Mouse (Mus musculus) forebrain, embryonic 11.5 days (tissue): ENCODE measurements around the gene Gm20481. TPM values are rescaled to one million over a fixed set of nuclear protein-coding genes. Genes with fewer than 3 reads are reported as not detected.
"Not testable (repeated sequence)": the region's sequence is repeated elsewhere in the genome, so short reads cannot be mapped to it uniquely, and the experiment has no call there.

ENCODE experiments used
- ATAC-seq: fragments of 200-750 bp; cut with Nextera tagmentation; replicated peaks from 2 replicates; pipeline ENCODE4 v1.8.0; 2017; ENCODE audit warnings: moderate TSS enrichment; ENCODE audit not compliant: low FRiP score
- DNase-seq: peaks from one replicate; pipeline ENCODE4 v3.0.0-alpha.2; 2017; ENCODE audit warnings: low spot score
- H3K27ac ChIP-seq: fragments of 300-500 bp; sonication (generic); 2 replicates; pipeline ENCODE4 v1.5.1; 2014; ENCODE audit warnings: low read depth, low read length
- H3K27me3 ChIP-seq: fragments of 300-500 bp; sonication (generic); 2 replicates; pipeline ENCODE4 v1.6.1; 2014; ENCODE audit warnings: mild to moderate bottlenecking, low read length, mixed read lengths; ENCODE audit not compliant: control insufficient read depth, insufficient read depth
- H3K36me3 ChIP-seq: fragments of 300-500 bp; sonication (generic); 2 replicates; pipeline ENCODE4 v1.6.1; 2014; ENCODE audit warnings: mild to moderate bottlenecking, low read length, moderate library complexity, mixed read lengths; ENCODE audit not compliant: control insufficient read depth, insufficient read depth
- H3K4me1 ChIP-seq: fragments of 300-500 bp; sonication (generic); replicated peaks from 2 replicates; pipeline ENCODE4 v1.6.1; 2014; ENCODE audit warnings: low read length, mixed read lengths; ENCODE audit not compliant: control insufficient read depth, insufficient read depth
- H3K4me2 ChIP-seq: fragments of 300-500 bp; sonication (generic); 2 replicates; pipeline ENCODE4 v1.6.1; 2014; ENCODE audit warnings: low read depth, mild to moderate bottlenecking, low read length, moderate library complexity, mixed read lengths; ENCODE audit not compliant: severe bottlenecking
- H3K4me3 ChIP-seq: fragments of 300-500 bp; sonication (generic); 2 replicates; pipeline ENCODE4 v1.5.1; 2014; ENCODE audit warnings: low read depth, low read length
- H3K9ac ChIP-seq: fragments of 300-500 bp; sonication (generic); 2 replicates; pipeline ENCODE4 v1.6.1; 2014; ENCODE audit warnings: low read length
- H3K9me3 ChIP-seq: fragments of 300-500 bp; sonication (generic); 2 replicates; pipeline ENCODE4 v1.6.1; 2016; ENCODE audit warnings: low read length, mixed read lengths; ENCODE audit not compliant: control insufficient read depth
- WGBS: fragments of 180-500 bp; shearing (Covaris S2); extraction: QIAGEN DNeasy Blood & Tissue Kit; methylation state at CpG from one replicate; pipeline ENCODE4 v1.1.7; 2014; 5-methylcytosine and 5-hydroxymethylcytosine counted together
- polyA plus RNA-seq: library from polyadenylated mRNA; unstranded; fragments of >200 nt; fragmentation: Nextera tagmentation; extraction: Ambion mirVana; gene quantifications from 2 replicates; pipeline ENCODE4 v1.2.1, GENCODE M21; 2014

The Gm20481 gene
- polyA plus RNA-seq, result not detected in 2 replicates

DNA sequence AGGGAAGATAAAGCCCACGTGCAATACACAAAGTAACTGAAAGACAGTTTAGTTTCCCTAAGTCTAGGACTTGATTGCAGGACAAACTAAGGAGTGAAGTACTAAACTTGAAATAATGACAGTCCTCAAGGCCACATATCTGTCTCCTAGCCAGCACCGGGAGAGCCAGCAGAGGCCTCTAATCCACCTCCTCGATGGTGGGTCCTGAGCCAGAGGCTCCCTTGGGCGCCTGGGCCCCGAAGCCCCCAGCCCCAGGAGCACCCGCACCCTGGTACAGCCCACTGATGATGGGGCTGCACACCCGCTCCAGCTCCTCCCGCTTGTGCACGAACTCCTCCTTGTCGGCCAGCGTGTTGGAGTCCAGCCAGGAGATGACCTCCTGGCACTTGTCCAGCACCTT is at the start of gene Gm20481:
Gm20481 (plus strand) TSS at position 91 of the 400 bp plus-strand sequence.
- H3K4me3 ChIP-seq, ATAC-seq, H3K4me1 ChIP-seq, H3K4me2 ChIP-seq, H3K27ac ChIP-seq, H3K9ac ChIP-seq, H3K9me3 ChIP-seq, H3K36me3 ChIP-seq: not testable (repeated sequence)
- WGBS, result 75% methylated on average over 6 of the region's 11 CpGs
- peak; percentile 42 for DNase-seq
- H3K27me3 ChIP-seq, result peaks cover 20% of the 10 kb centered on the region

- H3K4me2 ChIP-seq, result no peak overlapping the region
- 51% methylated on average over 6 of the region's 6 CpGs for WGBS
- H3K36me3 ChIP-seq, result no peaks in the 10 kb centered on the region
- ATAC-seq (no peak), DNase-seq (no peak)
- H3K9me3 ChIP-seq, result no peaks in the 10 kb centered on the region
- H3K4me1 ChIP-seq, result no peaks in the 10 kb centered on the region
- H3K27ac ChIP-seq, result no peak overlapping the region
- no peaks in the 10 kb centered on the region for H3K27me3 ChIP-seq
- H3K9ac ChIP-seq, result no peak overlapping the region
- no peak overlapping the region for H3K4me3 ChIP-seq
Observed at GRCm38 (mm10) chr17:34922939-34923338, 46.8 kb upstream of the Gm20481 start.

GRCm38 (mm10) chr17:34924258-34924657 is 45.5 kb upstream of the Gm20481 start:
- ATAC-seq, result no peak
- Histone ChIP-seq H3K4me2 (no peak overlapping the region), H3K27me3 (no peaks in the 10 kb centered on the region), H3K4me3 (no peak overlapping the region), H3K36me3 (no peaks in the 10 kb centered on the region), H3K9ac (no peak overlapping the region), H3K27ac (no peak overlapping the region), H3K9me3 (no peaks in the 10 kb centered on the region), H3K4me1 (no peaks in the 10 kb centered on the region)
- DNase-seq, result no peak
- WGBS, result 73% methylated on average over 5 of the region's 5 CpGs

DNA sequence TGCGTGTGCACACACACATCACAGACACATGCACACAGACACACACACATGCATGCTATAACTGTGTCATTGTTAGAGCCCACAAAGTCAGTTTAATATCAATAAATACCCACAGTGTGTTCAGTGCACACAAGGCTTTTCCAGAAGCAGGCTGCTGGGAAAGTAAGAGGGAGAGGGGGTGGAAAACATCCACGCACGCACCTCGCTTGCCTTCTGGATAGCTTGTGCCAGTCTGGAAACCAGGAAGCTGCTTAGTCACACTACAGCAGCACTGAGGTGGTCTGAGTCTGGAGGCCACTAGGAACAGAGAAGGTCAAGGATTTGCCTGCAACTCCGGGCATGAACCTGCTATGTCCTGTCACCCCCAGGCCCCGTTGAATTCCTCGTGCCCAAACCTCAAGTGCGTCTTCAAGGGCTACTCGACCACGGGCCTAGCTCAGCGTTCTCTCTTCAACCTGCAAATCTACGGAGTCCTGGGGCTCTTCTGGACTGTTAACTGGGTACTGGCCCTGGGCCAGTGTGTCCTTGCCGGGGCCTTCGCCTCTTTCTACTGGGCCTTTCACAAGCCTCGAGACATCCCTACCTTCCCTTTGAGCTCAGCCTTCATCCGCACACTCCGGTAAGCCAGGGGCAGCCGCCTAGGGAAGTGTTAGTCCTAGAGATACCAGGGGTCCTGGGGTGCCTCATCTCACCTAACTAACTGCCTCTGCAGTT is 42.2 kb upstream of the Gm20481 start:
- WGBS, result 89% methylated on average over 18 of the region's 18 CpGs
- no peak for DNase-seq
- H3K4me2 ChIP-seq, result no peak overlapping the region

DNA sequence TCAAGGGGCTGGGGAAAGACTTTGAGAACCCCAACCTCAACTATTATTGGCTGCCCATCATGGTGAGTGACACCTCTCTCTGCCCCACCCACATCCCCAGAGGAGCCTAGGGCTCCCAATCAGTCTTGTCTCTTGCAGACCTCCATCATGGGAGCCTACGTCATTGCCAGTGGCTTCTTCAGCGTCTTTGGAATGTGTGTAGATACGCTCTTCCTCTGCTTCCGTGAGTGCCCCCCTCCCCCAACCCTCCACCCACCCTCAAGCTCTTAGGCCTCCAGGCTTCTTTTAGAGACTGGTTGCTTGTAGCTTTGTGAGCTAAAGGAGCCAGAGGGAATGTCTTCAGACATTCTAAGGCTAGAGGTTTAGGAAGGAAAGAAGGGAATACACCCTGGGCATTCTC is 40.9 kb upstream of the Gm20481 start:
- DNase-seq, result no peak
- no peak overlapping the region for H3K9ac ChIP-seq
- no peak for ATAC-seq
- H3K4me3 ChIP-seq, result no peak overlapping the region
- H3K36me3 ChIP-seq, result no peaks in the 10 kb centered on the region
- no peak overlapping the region for H3K27ac ChIP-seq
- no peaks in the 10 kb centered on the region for H3K27me3 ChIP-seq
- H3K4me1 ChIP-seq, result 0 out of 2 replicates have a peak, but pooled peaks cover 4% of the 10 kb centered on the region
- no peak overlapping the region for H3K4me2 ChIP-seq
- H3K9me3 ChIP-seq, result no peaks in the 10 kb centered on the region
- 85% methylated on average over 4 of the region's 4 CpGs for WGBS

More for the DNA sequence above, 42.2 kb upstream of the Gm20481 start:
- H3K4me3 ChIP-seq, result no peak overlapping the region
- H3K9ac ChIP-seq, result no peak overlapping the region
- ATAC-seq, result no peak
- H3K36me3 ChIP-seq, result no peaks in the 10 kb centered on the region
- H3K4me1 ChIP-seq, result 0 out of 2 replicates have a peak, but pooled peaks cover 4% of the 10 kb centered on the region
- H3K9me3 ChIP-seq, result no peaks in the 10 kb centered on the region
- no peaks in the 10 kb centered on the region for H3K27me3 ChIP-seq
- no peak overlapping the region for H3K27ac ChIP-seq

DNA sequence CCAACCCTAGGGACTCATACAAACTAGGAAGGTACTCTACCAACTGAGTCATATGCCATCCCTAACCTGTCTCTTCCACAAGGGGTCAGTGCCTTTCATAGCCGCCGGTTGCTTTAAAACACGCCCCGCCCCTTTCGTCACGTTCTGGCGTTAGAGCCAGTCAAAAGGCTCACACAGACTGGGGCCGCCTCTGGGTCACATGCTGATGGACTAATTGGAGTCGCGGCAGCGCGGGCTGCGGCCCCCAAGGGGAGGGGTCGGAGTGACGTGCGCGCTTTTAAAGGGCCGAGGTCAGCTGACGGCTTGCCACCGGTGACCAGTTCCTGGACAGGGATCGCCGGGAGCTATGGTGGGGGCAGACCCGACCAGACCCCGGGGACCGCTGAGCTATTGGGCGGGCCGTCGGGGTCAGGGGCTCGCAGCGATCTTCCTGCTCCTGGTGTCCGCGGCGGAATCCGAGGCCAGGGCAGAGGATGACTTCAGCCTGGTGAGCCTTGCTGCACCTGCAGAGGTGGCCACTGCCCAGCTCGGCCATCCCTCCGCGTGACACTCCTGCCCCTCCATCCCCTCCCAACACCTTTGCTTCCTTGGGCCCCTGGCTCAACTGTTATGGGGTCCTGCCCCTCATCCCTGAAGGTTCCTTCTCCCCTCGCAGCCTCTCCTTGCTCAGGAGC is 38.5 kb upstream of the Gm20481 start, which contains the start of gene Neu1:
Neu1 (plus strand) TSS at position 193 of the 674 bp plus-strand sequence.
- peak; percentile 97 for DNase-seq
- Histone ChIP-seq H3K36me3 (no peaks in the 10 kb centered on the region), H3K27ac (no peak within 1 kb of the TSS), H3K27me3 (no peaks in the 10 kb centered on the region), H3K4me2 (peak within 1 kb of the TSS; percentile 93), H3K9me3 (no peaks in the 10 kb centered on the region), H3K4me3 (peak within 1 kb of the TSS; percentile 61), H3K9ac (peak within 1 kb of the TSS; percentile 70), H3K4me1 (0 out of 2 replicates have a peak, but pooled peaks cover 4% of the 10 kb centered on the region)
- peak; percentile 97 for ATAC-seq
- WGBS, result under 1% methylated on average over 38 of the region's 38 CpGs

GRCm38 (mm10) chr17:34931735-34932098 is 38.0 kb upstream of the Gm20481 start:
- Histone ChIP-seq H3K27me3 (no peaks in the 10 kb centered on the region), H3K4me1 (0 out of 2 replicates have a peak, but pooled peaks cover 4% of the 10 kb centered on the region), H3K4me3 (peak overlapping the region; percentile 61), H3K9me3 (no peaks in the 10 kb centered on the region), H3K36me3 (no peaks in the 10 kb centered on the region), H3K9ac (peak overlapping the region; percentile 70), H3K27ac (no peak overlapping the region), H3K4me2 (peak overlapping the region; percentile 93)
- DNase-seq (no peak), ATAC-seq (no peak; the same call in 1 of the 2 replicates)
- WGBS, result 9% methylated on average over 14 of the region's 14 CpGs

GRCm38 (mm10) chr17:34932287-34932686 is 37.4 kb upstream of the Gm20481 start:
- DNase-seq (no peak), ATAC-seq (no peak)
- Histone ChIP-seq H3K4me1 (0 out of 2 replicates have a peak, but pooled peaks cover 4% of the 10 kb centered on the region), H3K27ac (no peak overlapping the region), H3K9ac (peak overlapping the region; percentile 70), H3K27me3 (no peaks in the 10 kb centered on the region), H3K4me2 (peak overlapping the region; percentile 93), H3K4me3 (peak overlapping the region; percentile 61; the same call in 1 of the 2 replicates), H3K9me3 (no peaks in the 10 kb centered on the region), H3K36me3 (no peaks in the 10 kb centered on the region)
- 90% methylated on average over 8 of the region's 8 CpGs for WGBS
